Mouse (Mus musculus) forebrain, embryonic 11.5 days (tissue): ENCODE measurements at regions not wholly inside any gene's neighbourhood (a gene's known extent, or its start where the extent isn't known, plus 50 kb on each side); places are given as distances from the start of the nearest gene placed in this dataset.

Source experiments
- ATAC-seq: fragments of 200-750 bp; cut with Nextera tagmentation; replicated peaks from 2 replicates; pipeline ENCODE4 v1.8.0; 2017; ENCODE audit warnings: moderate TSS enrichment; ENCODE audit not compliant: low FRiP score
- DNase-seq: peaks from one replicate; pipeline ENCODE4 v3.0.0-alpha.2; 2017; ENCODE audit warnings: low spot score
- H3K27ac ChIP-seq: fragments of 300-500 bp; sonication (generic); 2 replicates; pipeline ENCODE4 v1.5.1; 2014; ENCODE audit warnings: low read depth, low read length
- H3K27me3 ChIP-seq: fragments of 300-500 bp; sonication (generic); 2 replicates; pipeline ENCODE4 v1.6.1; 2014; ENCODE audit warnings: mild to moderate bottlenecking, low read length, mixed read lengths; ENCODE audit not compliant: control insufficient read depth, insufficient read depth
- H3K36me3 ChIP-seq: fragments of 300-500 bp; sonication (generic); 2 replicates; pipeline ENCODE4 v1.6.1; 2014; ENCODE audit warnings: mild to moderate bottlenecking, low read length, moderate library complexity, mixed read lengths; ENCODE audit not compliant: control insufficient read depth, insufficient read depth
- H3K4me1 ChIP-seq: fragments of 300-500 bp; sonication (generic); replicated peaks from 2 replicates; pipeline ENCODE4 v1.6.1; 2014; ENCODE audit warnings: low read length, mixed read lengths; ENCODE audit not compliant: control insufficient read depth, insufficient read depth
- H3K4me2 ChIP-seq: fragments of 300-500 bp; sonication (generic); 2 replicates; pipeline ENCODE4 v1.6.1; 2014; ENCODE audit warnings: low read depth, mild to moderate bottlenecking, low read length, moderate library complexity, mixed read lengths; ENCODE audit not compliant: severe bottlenecking
- H3K4me3 ChIP-seq: fragments of 300-500 bp; sonication (generic); 2 replicates; pipeline ENCODE4 v1.5.1; 2014; ENCODE audit warnings: low read depth, low read length
- H3K9ac ChIP-seq: fragments of 300-500 bp; sonication (generic); 2 replicates; pipeline ENCODE4 v1.6.1; 2014; ENCODE audit warnings: low read length
- H3K9me3 ChIP-seq: fragments of 300-500 bp; sonication (generic); 2 replicates; pipeline ENCODE4 v1.6.1; 2016; ENCODE audit warnings: low read length, mixed read lengths; ENCODE audit not compliant: control insufficient read depth
- WGBS: fragments of 180-500 bp; shearing (Covaris S2); extraction: QIAGEN DNeasy Blood & Tissue Kit; methylation state at CpG from one replicate; pipeline ENCODE4 v1.1.7; 2014; 5-methylcytosine and 5-hydroxymethylcytosine counted together

DNA sequence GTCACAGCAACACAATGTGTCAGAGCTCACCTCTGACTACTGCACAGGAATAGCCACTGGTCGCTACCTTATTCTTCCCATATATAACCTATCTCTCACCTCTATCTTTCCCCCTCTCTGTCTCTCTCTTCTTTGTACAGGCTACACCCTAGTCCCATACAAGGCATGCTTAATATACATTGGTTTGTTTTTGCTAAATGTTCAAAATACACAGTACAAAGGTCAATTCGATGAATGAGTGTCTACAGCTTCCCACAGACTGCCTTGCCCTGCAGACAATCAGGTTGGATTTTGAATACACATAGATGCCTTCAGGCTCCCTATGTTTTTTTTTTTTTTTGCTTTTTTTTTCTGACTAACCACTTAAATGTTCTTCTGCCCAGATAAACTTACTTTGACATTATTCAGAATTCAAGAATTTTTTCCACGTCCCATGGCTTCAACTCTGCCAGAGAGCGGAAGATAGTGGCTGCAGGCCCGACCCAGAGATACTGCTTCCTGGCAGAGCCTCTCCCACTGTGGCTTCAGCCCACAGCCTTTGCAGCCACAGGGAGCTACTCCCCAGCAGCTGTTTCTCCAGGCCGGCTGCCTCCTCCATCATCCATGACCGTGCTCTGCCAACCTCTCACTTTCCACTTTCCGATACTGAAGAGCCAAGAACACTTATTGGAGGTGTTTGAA is 161.6 kb downstream of the Thbs2 start:
- no peak overlapping the region for H3K9ac ChIP-seq
- no peak overlapping the region for H3K4me2 ChIP-seq
- no peak overlapping the region for H3K4me3 ChIP-seq
- H3K36me3 ChIP-seq, result no peaks in the 10 kb centered on the region
- H3K27me3 ChIP-seq, result no peaks in the 10 kb centered on the region
- no peak overlapping the region for H3K27ac ChIP-seq
- ATAC-seq (no peak), DNase-seq (no peak)
- H3K4me1 ChIP-seq, result no peaks in the 10 kb centered on the region
- no peaks in the 10 kb centered on the region for H3K9me3 ChIP-seq
- WGBS, result 90% methylated on average over 8 of the region's 8 CpGs

- no peak overlapping the region for H3K9ac ChIP-seq
- no peak overlapping the region for H3K4me3 ChIP-seq
- no peak overlapping the region for H3K27ac ChIP-seq
- no peaks in the 10 kb centered on the region for H3K27me3 ChIP-seq
- no peak for ATAC-seq
- H3K9me3 ChIP-seq, result no peaks in the 10 kb centered on the region
- 92% methylated on average over 3 of the region's 3 CpGs for WGBS
- no peaks in the 10 kb centered on the region for H3K4me1 ChIP-seq
- no peak for DNase-seq
- no peak overlapping the region for H3K4me2 ChIP-seq
- H3K36me3 ChIP-seq, result no peaks in the 10 kb centered on the region
Observed at GRCm38 (mm10) chr17:14531796-14532195, 162.2 kb downstream of the Thbs2 start.

GRCm38 (mm10) chr17:14527691-14528090 is 166.3 kb downstream of the Thbs2 start:
- DNase-seq, result no peak
- H3K9me3 ChIP-seq, result no peaks in the 10 kb centered on the region
- H3K9ac ChIP-seq, result no peak overlapping the region
- no peak overlapping the region for H3K4me3 ChIP-seq
- 86% methylated on average over 2 of the region's 2 CpGs for WGBS
- no peaks in the 10 kb centered on the region for H3K36me3 ChIP-seq
- H3K4me1 ChIP-seq, result no peaks in the 10 kb centered on the region
- no peak for ATAC-seq
- no peaks in the 10 kb centered on the region for H3K27me3 ChIP-seq
- no peak overlapping the region for H3K27ac ChIP-seq
- no peak overlapping the region for H3K4me2 ChIP-seq

DNA sequence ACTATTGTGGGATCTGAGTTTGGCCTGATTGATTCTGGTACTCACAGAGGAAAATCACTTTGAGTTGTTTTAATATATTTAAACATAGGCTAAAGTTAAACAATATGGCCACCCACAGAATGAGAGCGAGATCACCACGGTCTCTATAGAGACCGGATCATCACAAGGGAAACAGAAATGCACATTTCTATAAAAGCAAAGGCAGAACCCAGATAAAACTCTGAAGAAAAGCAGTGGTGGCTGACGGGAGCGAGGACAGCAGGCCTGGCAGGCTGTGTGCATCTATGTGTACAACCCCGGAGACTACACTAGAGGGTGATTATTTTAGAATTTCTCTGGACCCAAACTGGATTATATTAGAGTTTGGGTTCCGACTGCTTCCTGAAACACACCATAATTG is 168.8 kb downstream of the Thbs2 start:
- Histone ChIP-seq H3K4me3 (no peak overlapping the region), H3K27ac (no peak overlapping the region), H3K4me2 (no peak overlapping the region), H3K36me3 (no peaks in the 10 kb centered on the region), H3K4me1 (no peaks in the 10 kb centered on the region), H3K9ac (no peak overlapping the region), H3K27me3 (no peaks in the 10 kb centered on the region), H3K9me3 (no peaks in the 10 kb centered on the region)
- no peak for ATAC-seq
- DNase-seq, result no peak
- 81% methylated on average over 7 of the region's 7 CpGs for WGBS

- Histone ChIP-seq H3K27ac (no peak overlapping the region), H3K9me3 (no peaks in the 10 kb centered on the region), H3K4me3 (no peak overlapping the region), H3K27me3 (no peaks in the 10 kb centered on the region), H3K4me1 (no peaks in the 10 kb centered on the region), H3K9ac (no peak overlapping the region), H3K4me2 (no peak overlapping the region), H3K36me3 (no peaks in the 10 kb centered on the region)
- DNase-seq (peak; percentile 78), ATAC-seq (0 out of 2 replicates have a peak, but pooled peaks have one; percentile 12)
- 52% methylated on average over 13 of the region's 13 CpGs for WGBS
Observed at GRCm38 (mm10) chr17:14524426-14525236, 169.4 kb downstream of the Thbs2 start.

- no peaks in the 10 kb centered on the region for H3K4me1 ChIP-seq
- H3K9me3 ChIP-seq, result no peaks in the 10 kb centered on the region
- no peak overlapping the region for H3K4me2 ChIP-seq
- no peaks in the 10 kb centered on the region for H3K27me3 ChIP-seq
- no peak overlapping the region for H3K27ac ChIP-seq
- H3K9ac ChIP-seq, result no peak overlapping the region
- ATAC-seq (no peak), DNase-seq (no peak)
- no peak overlapping the region for H3K4me3 ChIP-seq
- 83% methylated on average over 2 of the region's 2 CpGs for WGBS
- H3K36me3 ChIP-seq, result no peaks in the 10 kb centered on the region
Observed at GRCm38 (mm10) chr17:14522011-14522410, 172.0 kb downstream of the Thbs2 start.

- Histone ChIP-seq H3K4me2 (no peak overlapping the region), H3K27ac (no peak overlapping the region), H3K4me3 (no peak overlapping the region), H3K9ac (no peak overlapping the region), H3K4me1 (no peaks in the 10 kb centered on the region), H3K9me3 (no peaks in the 10 kb centered on the region), H3K27me3 (no peaks in the 10 kb centered on the region), H3K36me3 (no peaks in the 10 kb centered on the region)
- 16% methylated on average over 5 of the region's 5 CpGs for WGBS
- ATAC-seq (no peak), DNase-seq (peak; percentile 84)
Observed at GRCm38 (mm10) chr17:14520565-14520964, 173.5 kb downstream of the Thbs2 start.

DNA sequence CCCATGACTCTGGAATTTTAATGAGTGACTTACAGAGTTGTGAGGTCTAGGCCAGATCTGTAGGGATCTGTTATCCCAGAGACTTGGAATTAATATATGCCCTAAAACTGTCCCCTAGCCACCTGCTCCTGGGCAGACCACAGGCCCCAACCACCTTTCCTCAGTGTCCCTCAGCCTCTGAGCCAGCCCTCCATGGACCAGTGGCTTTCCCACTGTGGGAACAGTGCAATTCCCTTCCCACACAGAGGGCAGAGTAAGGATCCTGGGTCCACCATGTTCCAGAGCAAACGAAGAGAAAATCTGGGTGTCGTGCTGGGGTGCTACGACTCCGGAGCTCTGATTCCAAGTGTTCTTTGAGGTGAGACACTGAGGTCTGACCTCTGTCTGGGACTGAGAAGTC is 174.7 kb downstream of the Thbs2 start:
- Histone ChIP-seq H3K4me3 (no peak overlapping the region), H3K27ac (no peak overlapping the region), H3K9ac (no peak overlapping the region), H3K36me3 (no peaks in the 10 kb centered on the region), H3K4me1 (no peaks in the 10 kb centered on the region), H3K9me3 (no peaks in the 10 kb centered on the region), H3K27me3 (no peaks in the 10 kb centered on the region), H3K4me2 (no peak overlapping the region)
- WGBS, result 96% methylated on average over 4 of the region's 4 CpGs
- DNase-seq (no peak), ATAC-seq (no peak)

DNA sequence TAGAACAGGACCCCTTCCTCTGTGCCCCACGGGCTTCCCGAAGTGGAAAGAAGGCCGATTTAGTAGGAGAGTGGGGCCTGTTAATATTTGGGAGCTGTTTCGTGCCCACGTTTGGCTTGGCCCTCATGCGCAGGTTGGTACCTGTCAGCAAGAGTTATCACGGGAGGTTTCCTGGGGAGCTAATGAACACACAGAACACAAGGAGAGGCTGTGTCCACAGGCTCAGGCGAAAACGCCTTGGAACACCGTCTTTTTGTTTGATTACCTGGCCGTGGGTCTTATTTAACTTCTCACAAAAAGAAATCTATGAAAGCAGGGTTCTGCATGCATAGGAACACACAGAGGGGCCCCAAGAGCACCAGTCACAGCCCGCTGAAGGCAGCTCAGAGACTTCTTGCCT is 175.8 kb downstream of the Thbs2 start:
- no peaks in the 10 kb centered on the region for H3K9me3 ChIP-seq
- no peaks in the 10 kb centered on the region for H3K27me3 ChIP-seq
- 88% methylated on average over 12 of the region's 12 CpGs for WGBS
- H3K36me3 ChIP-seq, result no peaks in the 10 kb centered on the region
- no peak overlapping the region for H3K4me2 ChIP-seq
- H3K4me3 ChIP-seq, result no peak overlapping the region
- H3K27ac ChIP-seq, result no peak overlapping the region
- DNase-seq (no peak), ATAC-seq (no peak)
- no peak overlapping the region for H3K9ac ChIP-seq
- H3K4me1 ChIP-seq, result no peaks in the 10 kb centered on the region
